Mouse (Mus musculus): ENCODE results near the gene Tfip11.

DNA sequence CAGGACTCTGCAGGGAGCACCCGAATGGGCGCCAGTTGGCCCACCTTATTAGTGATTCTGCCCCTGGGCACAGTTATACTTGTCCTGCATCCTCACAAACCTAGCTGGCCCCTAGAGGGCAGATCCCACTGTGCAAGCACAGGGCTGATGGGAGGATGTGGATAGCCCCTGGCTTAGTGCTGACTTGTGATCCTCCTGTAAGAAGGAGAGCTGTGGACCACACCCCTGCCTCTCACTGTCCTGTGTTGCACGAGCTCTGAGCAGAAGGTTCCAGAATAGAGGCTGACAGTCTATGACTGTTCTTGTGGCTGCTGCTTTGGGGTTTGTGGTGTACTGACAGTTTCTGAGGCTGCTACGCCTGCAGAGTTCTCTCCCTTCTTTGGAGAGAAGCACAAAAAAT is 24.5 kb upstream of the Tfip11 start:
- TF ChIP-seq CTCF (IDR thresholded peaks at IDR 0.05; ENCODE audit: low read depth, low read length) (peak; percentile 28; the same call in 1 of the 2 replicates), POLR2A (IDR thresholded peaks at IDR 0.05; ENCODE audit: extremely low read depth, insufficient read depth, low read length) (no peak)
